Mouse (Mus musculus) mature B cell (primary cell): ENCODE results near the gene Olfr173.

ENCODE experiments used
- in situ Hi-C: fragments of 300-500 bp; cut with MboI; formaldehyde crosslinking; loops from 2 replicates; pipeline ENCODE4 v1.14.3; 2019

Olfr173 gene

DNA sequence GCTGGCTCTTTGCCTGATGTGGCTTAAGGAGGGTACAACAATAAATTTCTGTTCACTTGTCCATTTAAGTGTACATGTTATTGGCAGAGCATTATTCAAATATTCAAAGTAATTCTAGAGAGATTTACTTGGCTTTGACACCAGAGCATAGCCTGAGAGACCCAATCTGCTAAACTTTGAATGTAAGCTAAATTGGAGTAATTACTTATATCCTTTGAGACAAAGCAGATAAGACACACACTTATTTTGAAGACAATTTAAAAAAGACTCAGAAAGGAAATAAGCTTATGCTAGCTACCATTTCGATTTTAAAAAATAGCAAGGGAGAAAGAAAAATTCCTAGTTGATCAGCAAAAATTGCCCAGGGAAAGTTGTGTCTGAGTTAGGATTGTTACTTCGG is at the start of gene Olfr173:
Gene Olfr173 (minus strand): TSS at position 101 of the 400 bp plus-strand sequence.
- in situ Hi-C loops: no loop called here

- in situ Hi-C loops: no loop called here
These were observed 26.8 kb upstream of the Olfr173 start, which contains the start of gene Olfr175-ps1 for GRCm38 (mm10) chr16:58826732-58827319. Olfr175-ps1 (minus strand) TSS chr16:58826782.

DNA sequence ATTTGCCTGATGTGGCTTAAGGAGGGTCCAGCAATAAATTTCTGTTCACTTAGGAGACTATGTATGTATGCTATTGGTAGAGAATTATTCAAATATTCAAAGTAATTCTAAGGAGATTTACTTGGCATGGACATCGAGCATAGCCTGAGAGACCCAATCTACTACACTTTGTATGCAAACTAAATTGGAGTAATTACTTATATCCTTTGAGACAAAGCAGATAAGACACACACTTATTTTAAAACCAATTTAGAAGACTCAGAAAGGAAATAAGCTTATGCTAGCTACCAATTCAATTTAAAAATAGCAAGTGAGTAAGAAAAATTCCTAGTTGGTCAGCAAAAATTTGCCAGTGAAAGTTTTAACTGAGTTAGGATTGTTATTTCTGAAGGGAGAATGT is 37.0 kb downstream of the Olfr173 start, which contains the start of gene Olfr172:
Gene Olfr172 (minus strand): TSS at position 101 of the 400 bp plus-strand sequence.
- in situ Hi-C loops: no loop called here

DNA sequence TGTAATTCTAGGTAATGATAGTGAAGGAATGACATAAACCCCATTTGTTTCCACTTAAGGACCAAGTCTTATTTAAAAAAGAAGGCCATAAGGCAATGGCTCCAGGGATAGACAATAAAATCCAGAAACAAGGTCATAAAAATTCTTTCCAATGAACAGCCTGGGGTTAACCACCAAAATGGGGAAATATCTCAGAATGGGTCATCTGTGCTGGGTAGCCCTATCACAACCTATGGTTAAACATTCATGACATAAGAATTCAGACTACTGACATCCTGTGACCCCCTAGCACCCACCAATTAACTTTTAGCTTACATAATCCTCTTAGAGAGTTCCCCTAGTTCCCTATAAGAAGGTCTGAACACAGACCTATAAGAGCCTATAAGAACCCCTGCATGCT is 43.9 kb downstream of the Olfr173 start:
- in situ Hi-C loops: no loop called here

- in situ Hi-C loops: no loop called here
These were observed 48.8 kb downstream of the Olfr173 start for GRCm38 (mm10) chr16:58751314-58751713.

- in situ Hi-C loops: no loop called here
These were observed 53.4 kb downstream of the Olfr173 start for GRCm38 (mm10) chr16:58746715-58747114.
